Mouse (Mus musculus) ES-Bruce4 (cell line): Measurements from ENCODE around the gene Usp49. TPM values are rescaled to one million over a fixed set of nuclear protein-coding genes. Genes with fewer than 3 reads are reported as not detected.
A peak's percentile ranks its signal among the peaks of the same experiment; 100 is the strongest.

Experiments
- H3K27ac ChIP-seq: 2 replicates; pipeline ENCODE4 v1.5.1; 2012; ENCODE audit warnings: low read length, inconsistent platforms; ENCODE audit not compliant: insufficient read depth
- H3K27me3 ChIP-seq: 2 replicates; pipeline ENCODE4 v1.6.1; 2012; ENCODE audit warnings: mild to moderate bottlenecking, low read length, inconsistent platforms; ENCODE audit not compliant: control insufficient read depth, poor library complexity, insufficient read depth, severe bottlenecking
- H3K36me3 ChIP-seq: 2 replicates; pipeline ENCODE4 v1.6.1; 2012; ENCODE audit warnings: inconsistent platforms, mild to moderate bottlenecking, low read length, moderate library complexity; ENCODE audit not compliant: control insufficient read depth, poor library complexity, insufficient read depth, severe bottlenecking
- H3K4me1 ChIP-seq: one replicate; pipeline ENCODE4 v1.8.1; 2011; ENCODE audit warnings: low read length; ENCODE audit not compliant: control insufficient read depth, insufficient read depth
- H3K4me3 ChIP-seq: 2 replicates; pipeline ENCODE4 v1.5.1; 2011; ENCODE audit warnings: low read depth, mild to moderate bottlenecking, low read length
- H3K9ac ChIP-seq: 2 replicates; pipeline ENCODE4 v1.6.1; 2012; ENCODE audit warnings: low read depth, mild to moderate bottlenecking, inconsistent platforms; ENCODE audit not compliant: poor library complexity, severe bottlenecking
- H3K9me3 ChIP-seq: replicated peaks from 2 replicates; pipeline ENCODE4 v1.6.1; 2012; ENCODE audit warnings: mild to moderate bottlenecking, low read length, inconsistent platforms; ENCODE audit not compliant: control insufficient read depth, poor library complexity, insufficient read depth, severe bottlenecking
- CTCF ChIP-seq: IDR thresholded peaks from one replicate; pipeline ENCODE4 v1.8.1; 2011; ENCODE audit warnings: low read depth, low read length
- EP300 ChIP-seq: IDR thresholded peaks from 2 replicates; pipeline ENCODE4 v1.6.1; 2011; ENCODE audit warnings: low read depth, low read length; ENCODE audit not compliant: insufficient read depth
- POLR2A ChIP-seq: IDR thresholded peaks from one replicate; pipeline ENCODE4 v1.8.1; 2011; ENCODE audit warnings: low read length; ENCODE audit not compliant: insufficient read depth
- polyA plus RNA-seq: library from polyadenylated mRNA; stranded (reverse); fragments of >200 nt; gene quantifications from 2 replicates; pipeline ENCODE4 v1.2.4, GENCODE M21; 2011; ENCODE audit warnings: low read depth; ENCODE audit not compliant: missing spikeins, insufficient read depth, insufficient read length

Usp49 gene
- polyA plus RNA-seq, 1 experiment: 16.8 TPM

GRCm38 (mm10) chr17:47687409-47688343 is 57.2 kb downstream of the Usp49 start:
- H3K36me3 ChIP-seq: no peaks in the 10 kb centered on the region; the same call in 1 of the 2 replicates
- peak overlapping the region; percentile 87 for H3K9ac ChIP-seq
- H3K4me3 ChIP-seq: peak overlapping the region; percentile 93
- TF ChIP-seq EP300: no peak
- TF ChIP-seq CTCF: no peak
- peak; percentile 72 for TF ChIP-seq POLR2A
- H3K27ac ChIP-seq: no peak overlapping the region
- H3K9me3 ChIP-seq: no peaks in the 10 kb centered on the region
- peaks cover 1% of the 10 kb centered on the region for H3K4me1 ChIP-seq
- H3K27me3 ChIP-seq: no peaks in the 10 kb centered on the region

GRCm38 (mm10) chr17:47688344-47688607 is 57.8 kb downstream of the Usp49 start, which contains the start of gene Tomm6:
Gene Tomm6, minus strand, starts transcription at chr17:47688386.
- Histone ChIP-seq H3K4me3 (peak within 1 kb of the TSS; percentile 93), H3K27ac (no peak within 1 kb of the TSS), H3K27me3 (no peaks in the 10 kb centered on the region), H3K9ac (peak within 1 kb of the TSS; percentile 87), H3K36me3 (no peaks in the 10 kb centered on the region; the same call in 1 of the 2 replicates), H3K9me3 (no peaks in the 10 kb centered on the region), H3K4me1 (peaks cover 1% of the 10 kb centered on the region)
- TF ChIP-seq EP300: no peak
- no peak for TF ChIP-seq CTCF
- TF ChIP-seq POLR2A: no peak

GRCm38 (mm10) chr17:47688608-47689575 is 58.4 kb downstream of the Usp49 start, which contains the start of gene Frs3:
Gene Frs3, plus strand, starts transcription at chr17:47689030.
- H3K4me1 ChIP-seq: peaks cover 1% of the 10 kb centered on the region
- H3K4me3 ChIP-seq: peak within 1 kb of the TSS; percentile 93
- no peaks in the 10 kb centered on the region for H3K9me3 ChIP-seq
- no peaks in the 10 kb centered on the region; the same call in 1 of the 2 replicates for H3K36me3 ChIP-seq
- H3K27ac ChIP-seq: no peak within 1 kb of the TSS
- no peaks in the 10 kb centered on the region for H3K27me3 ChIP-seq
- peak within 1 kb of the TSS; percentile 87 for H3K9ac ChIP-seq
- TF ChIP-seq EP300: no peak
- TF ChIP-seq POLR2A: no peak
- no peak for TF ChIP-seq CTCF

- Histone ChIP-seq H3K27me3 (no peaks in the 10 kb centered on the region), H3K9ac (no peak overlapping the region), H3K9me3 (no peaks in the 10 kb centered on the region), H3K36me3 (no peaks in the 10 kb centered on the region; the same call in 1 of the 2 replicates), H3K27ac (no peak overlapping the region), H3K4me3 (no peak overlapping the region), H3K4me1 (peaks cover 1% of the 10 kb centered on the region)
- TF ChIP-seq POLR2A: no peak
- TF ChIP-seq CTCF: no peak
- no peak for TF ChIP-seq EP300
Observed at GRCm38 (mm10) chr17:47689894-47690293, 59.4 kb downstream of the Usp49 start.

GRCm38 (mm10) chr17:47691650-47692049 is 61.2 kb downstream of the Usp49 start:
- H3K9me3 ChIP-seq: no peaks in the 10 kb centered on the region
- H3K36me3 ChIP-seq: no peaks in the 10 kb centered on the region; the same call in 1 of the 2 replicates
- no peak overlapping the region for H3K27ac ChIP-seq
- TF ChIP-seq CTCF (no peak), POLR2A (no peak), EP300 (no peak)
- H3K27me3 ChIP-seq: no peaks in the 10 kb centered on the region
- H3K4me1 ChIP-seq: no peaks in the 10 kb centered on the region
- H3K9ac ChIP-seq: no peak overlapping the region
- H3K4me3 ChIP-seq: no peak overlapping the region
